Mouse (Mus musculus): ENCODE measurements at regions not wholly inside any gene's neighbourhood (a gene's known extent, or its start where the extent isn't known, plus 50 kb on each side); places are given as distances from the start of the nearest gene placed in this dataset.

DNA sequence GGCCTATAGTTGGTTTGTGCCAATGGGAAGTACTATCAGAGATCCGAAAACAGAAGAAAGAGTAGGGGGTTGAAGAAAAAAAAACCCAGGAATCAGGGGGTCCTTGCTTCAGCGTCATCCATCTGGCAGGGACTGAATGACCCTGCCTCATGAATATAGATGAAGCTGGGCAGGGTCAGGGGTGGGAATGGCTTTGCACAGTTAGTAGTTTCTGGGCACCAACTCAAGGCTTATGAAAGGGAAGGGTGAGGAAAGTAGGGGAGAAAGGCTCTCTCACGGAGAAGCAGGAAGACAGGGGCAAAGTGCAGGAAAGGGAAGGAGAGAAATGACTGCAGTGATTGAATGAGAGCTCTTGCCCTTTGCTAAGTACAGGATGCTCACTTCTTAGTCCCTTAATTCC lies 451.3 kb upstream of the Gm6657 start:
- no peak for TF ChIP-seq CTCF (IDR thresholded peaks at IDR 0.05; ENCODE audit: borderline replicate concordance, control insufficient read depth, extremely low read depth, insufficient read depth, low read length, poor library complexity)
- TF ChIP-seq POLR2A (IDR thresholded peaks at IDR 0.05; ENCODE audit: control insufficient read depth, extremely low read depth, insufficient read depth, low read length, poor library complexity), result no peak
